Mouse (Mus musculus): ENCODE measurements around the gene Smad3. TPM values are rescaled to one million over a fixed set of nuclear protein-coding genes. Genes with fewer than 3 reads are reported as not detected.

The Smad3 gene
- polyA plus RNA-seq, 1 experiment from 2014 or later: 7.7 TPM

DNA sequence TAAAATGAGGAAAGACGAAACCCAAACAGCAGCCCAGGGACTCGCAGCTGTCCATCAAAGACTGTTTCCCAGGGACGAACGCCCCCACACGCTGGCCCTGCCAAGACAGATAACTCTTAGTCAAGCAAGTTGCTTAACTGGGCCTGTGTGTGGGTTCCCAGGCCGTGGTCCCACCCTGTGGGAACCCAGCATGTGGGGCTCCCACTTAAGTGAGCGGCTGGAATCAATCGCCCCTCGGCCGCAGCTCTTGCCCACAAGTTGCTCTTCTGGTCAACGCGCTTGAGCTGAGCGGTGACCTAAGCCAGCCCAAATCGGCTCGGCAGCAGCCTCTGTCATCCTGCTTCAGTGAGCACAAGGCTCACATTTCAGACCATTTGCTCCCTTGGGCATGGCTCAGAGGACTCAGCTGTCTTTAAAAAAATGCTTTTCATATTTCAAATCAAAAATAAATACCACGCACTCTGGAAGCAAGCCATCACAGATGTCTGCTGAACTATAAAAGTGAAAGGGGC is 55.2 kb downstream of the Smad3 start:
- 56% methylated on average over 16 of the region's 16 CpGs for WGBS

DNA sequence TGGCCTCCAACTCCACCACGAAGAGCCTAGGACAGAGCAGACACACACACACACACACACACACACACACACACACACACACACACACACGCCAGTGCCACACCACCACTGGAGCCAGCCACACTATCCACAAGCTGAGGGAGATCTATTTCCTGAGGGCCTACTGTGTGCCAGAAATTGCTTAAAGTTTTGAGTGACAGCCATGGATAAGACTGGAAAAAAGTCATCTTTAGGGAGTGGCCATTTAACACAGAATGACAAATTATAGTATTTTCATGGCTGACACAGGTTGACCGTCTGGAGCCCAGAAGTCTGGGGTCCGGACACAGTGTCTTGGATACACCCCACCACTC is 55.9 kb downstream of the Smad3 start:
- Histone ChIP-seq H3K27me3 (replicated peaks; ENCODE audit: control insufficient read depth, insufficient read depth, low read length) (no peaks in the 10 kb centered on the region), H3K36me3 (ENCODE audit: control insufficient read depth, insufficient read depth, low read length) (no peaks in the 10 kb centered on the region), H3K9me3 (ENCODE audit: control insufficient read depth, low read length) (no peaks in the 10 kb centered on the region), H3K27ac (ENCODE audit: low read depth, low read length) (no peak overlapping the region), H3K4me3 (ENCODE audit: low read length) (no peak overlapping the region), H3K4me1 (ENCODE audit: control insufficient read depth, insufficient read depth, low read depth, low read length) (peaks cover 25% of the 10 kb centered on the region), H3K9ac (ENCODE audit: low read depth, low read length) (no peak overlapping the region), H3K4me2 (ENCODE audit: low read length) (no peak overlapping the region)
- ATAC-seq: no peak
- WGBS: 88% methylated on average over 4 of the region's 4 CpGs

More for the DNA sequence above, 55.2 kb downstream of the Smad3 start:
- no peak overlapping the region for H3K27ac ChIP-seq (ENCODE audit: low read depth, low read length)
- no peak overlapping the region for H3K4me3 ChIP-seq (ENCODE audit: low read length)
- H3K9ac ChIP-seq (ENCODE audit: low read depth, low read length): no peak overlapping the region
- peaks cover 23% of the 10 kb centered on the region for H3K4me1 ChIP-seq (ENCODE audit: control insufficient read depth, insufficient read depth, low read depth, low read length)
- H3K9me3 ChIP-seq (ENCODE audit: control insufficient read depth, low read length): no peaks in the 10 kb centered on the region
- H3K36me3 ChIP-seq (ENCODE audit: control insufficient read depth, insufficient read depth, low read length): no peaks in the 10 kb centered on the region
- H3K4me2 ChIP-seq (ENCODE audit: low read length): no peak overlapping the region
- no peaks in the 10 kb centered on the region for H3K27me3 ChIP-seq (replicated peaks; ENCODE audit: control insufficient read depth, insufficient read depth, low read length)
- ATAC-seq: no peak

DNA sequence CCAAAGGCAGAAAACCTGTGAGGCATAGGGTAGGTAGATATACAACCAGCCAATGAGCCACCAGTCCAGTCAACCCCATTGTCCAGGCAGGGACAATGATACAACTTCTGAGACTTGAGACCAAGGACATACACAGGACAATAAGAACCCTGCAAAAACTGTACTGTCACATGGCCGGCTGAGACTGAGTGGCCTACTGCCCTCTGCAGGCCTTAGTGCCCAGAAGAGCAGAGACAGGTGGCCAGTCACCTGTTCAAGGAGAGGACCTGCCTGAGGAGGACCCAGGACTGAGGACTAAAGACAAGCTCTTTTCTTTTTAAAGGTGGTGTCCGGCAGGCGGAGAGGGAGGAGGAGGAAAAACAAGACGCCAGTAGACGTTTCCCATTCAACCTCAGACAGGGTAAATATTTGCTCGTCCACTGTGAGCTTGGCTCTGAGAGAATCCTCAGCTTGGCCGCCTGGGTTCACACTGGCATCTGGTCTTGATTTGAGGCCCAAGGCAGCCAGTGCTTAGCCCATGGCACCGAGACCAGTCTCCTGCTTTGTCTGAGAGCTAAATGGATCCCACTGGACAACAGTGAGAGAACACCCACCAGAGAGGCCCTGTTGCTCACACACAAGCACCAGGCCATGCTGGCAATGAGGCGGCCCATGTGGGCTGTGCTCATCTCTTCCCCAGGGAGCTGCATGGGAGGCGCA is 56.4 kb downstream of the Smad3 start:
- H3K9ac ChIP-seq (ENCODE audit: low read depth, low read length): no peak overlapping the region
- H3K9me3 ChIP-seq (ENCODE audit: control insufficient read depth, low read length): no peaks in the 10 kb centered on the region
- ATAC-seq: no peak
- 83% methylated on average over 10 of the region's 10 CpGs for WGBS
- no peaks in the 10 kb centered on the region for H3K27me3 ChIP-seq (replicated peaks; ENCODE audit: control insufficient read depth, insufficient read depth, low read length)
- H3K4me2 ChIP-seq (ENCODE audit: low read length): no peak overlapping the region
- no peak overlapping the region for H3K27ac ChIP-seq (ENCODE audit: low read depth, low read length)
- H3K4me3 ChIP-seq (ENCODE audit: low read length): no peak overlapping the region
- no peaks in the 10 kb centered on the region for H3K36me3 ChIP-seq (ENCODE audit: control insufficient read depth, insufficient read depth, low read length)
- H3K4me1 ChIP-seq (ENCODE audit: control insufficient read depth, insufficient read depth, low read depth, low read length): peaks cover 25% of the 10 kb centered on the region

DNA sequence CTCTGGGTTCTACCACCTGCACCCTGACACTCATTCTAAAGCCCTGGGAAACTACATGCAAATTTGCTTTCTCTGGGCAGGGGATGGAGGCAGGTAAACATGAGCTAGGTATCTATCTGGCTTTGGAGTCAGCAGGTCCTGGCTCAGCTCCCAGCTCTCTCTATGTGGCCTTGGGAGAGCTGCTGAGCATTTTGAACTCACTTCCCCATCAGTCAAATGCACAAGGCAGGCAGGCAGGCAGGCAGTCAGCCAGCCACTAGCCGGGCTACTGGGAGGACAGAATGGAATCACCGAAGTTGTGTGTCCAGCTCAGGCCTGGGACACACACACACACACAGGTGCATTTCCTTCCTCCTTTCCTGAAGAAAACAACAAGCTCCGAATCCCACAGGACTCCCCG is 58.6 kb downstream of the Smad3 start:
- ATAC-seq: no peak
- Histone ChIP-seq H3K9me3 (ENCODE audit: control insufficient read depth, low read length) (no peaks in the 10 kb centered on the region), H3K9ac (ENCODE audit: low read depth, low read length) (no peak overlapping the region), H3K4me2 (ENCODE audit: low read length) (no peak overlapping the region), H3K36me3 (ENCODE audit: control insufficient read depth, insufficient read depth, low read length) (no peaks in the 10 kb centered on the region), H3K27me3 (replicated peaks; ENCODE audit: control insufficient read depth, insufficient read depth, low read length) (no peaks in the 10 kb centered on the region), H3K4me1 (ENCODE audit: control insufficient read depth, insufficient read depth, low read depth, low read length) (peaks cover 21% of the 10 kb centered on the region), H3K27ac (ENCODE audit: low read depth, low read length) (no peak overlapping the region), H3K4me3 (ENCODE audit: low read length) (no peak overlapping the region)
- WGBS: 62% methylated on average over 4 of the region's 4 CpGs

DNA sequence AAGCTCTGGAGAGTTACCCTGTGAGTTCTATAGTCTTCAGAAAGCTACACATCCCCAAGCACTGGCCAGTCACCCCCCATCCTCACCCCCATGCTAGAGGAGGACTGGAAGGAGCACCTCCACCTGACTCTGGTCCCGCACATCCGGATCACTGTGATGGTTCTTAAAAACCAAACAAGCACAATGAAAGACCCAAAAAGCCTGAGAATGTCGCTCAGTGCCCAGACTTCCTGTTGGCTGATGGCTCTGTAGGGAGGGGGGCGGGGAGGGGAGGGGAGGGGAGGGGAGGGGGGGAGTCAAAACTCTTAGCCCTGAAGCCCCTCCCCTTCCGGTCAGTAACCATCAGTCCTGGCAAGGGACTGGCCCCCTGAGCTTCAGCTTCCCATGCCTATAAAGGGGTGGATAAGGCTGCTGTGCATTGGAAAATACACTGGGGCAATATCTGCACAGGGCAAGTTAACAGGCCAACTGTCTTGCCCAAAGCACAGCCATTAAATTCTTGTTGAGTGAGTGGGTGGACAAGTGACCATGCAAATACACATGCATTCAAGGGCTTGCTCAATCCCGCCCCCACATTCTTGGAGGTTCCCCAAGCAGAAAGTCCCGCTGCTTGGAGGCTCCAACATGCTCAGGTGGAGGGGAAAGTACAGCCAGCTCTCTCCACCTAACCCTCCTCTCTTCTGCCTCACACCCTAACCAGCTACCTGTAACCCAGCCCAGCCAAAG is 59.3 kb downstream of the Smad3 start:
- 0 out of 2 replicates have a peak, but pooled peaks have one; percentile 16 for ATAC-seq
- no peaks in the 10 kb centered on the region for H3K9me3 ChIP-seq (ENCODE audit: control insufficient read depth, low read length)
- H3K27me3 ChIP-seq (replicated peaks; ENCODE audit: control insufficient read depth, insufficient read depth, low read length): no peaks in the 10 kb centered on the region
- H3K4me1 ChIP-seq (ENCODE audit: control insufficient read depth, insufficient read depth, low read depth, low read length): peaks cover 21% of the 10 kb centered on the region
- WGBS: 68% methylated on average over 5 of the region's 7 CpGs
- no peaks in the 10 kb centered on the region for H3K36me3 ChIP-seq (ENCODE audit: control insufficient read depth, insufficient read depth, low read length)
- H3K4me3 ChIP-seq (ENCODE audit: low read length): no peak overlapping the region
- H3K27ac ChIP-seq (ENCODE audit: low read depth, low read length): no peak overlapping the region
- no peak overlapping the region for H3K9ac ChIP-seq (ENCODE audit: low read depth, low read length)
- H3K4me2 ChIP-seq (ENCODE audit: low read length): no peak overlapping the region

DNA sequence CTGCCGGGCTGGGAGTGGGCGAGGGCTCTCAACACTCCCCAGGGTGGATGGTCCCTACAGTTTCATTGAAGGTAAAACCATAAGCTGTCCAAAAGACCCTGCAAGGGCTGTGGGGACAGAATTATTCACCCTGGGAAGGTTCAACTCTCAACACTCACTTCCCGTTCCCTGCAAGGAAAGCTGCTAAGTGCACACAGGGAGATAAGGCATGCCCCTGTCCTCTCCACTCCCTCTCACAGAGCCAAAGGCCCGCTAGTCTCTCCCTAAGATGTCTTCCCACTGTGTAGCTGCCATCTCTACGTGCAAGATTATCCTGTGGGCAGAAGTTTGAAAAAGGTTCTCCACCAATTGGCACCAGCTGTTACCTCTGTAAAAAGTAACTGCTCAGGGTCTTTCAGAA is 60.2 kb downstream of the Smad3 start:
- H3K27me3 ChIP-seq (replicated peaks; ENCODE audit: control insufficient read depth, insufficient read depth, low read length): no peaks in the 10 kb centered on the region
- H3K9me3 ChIP-seq (ENCODE audit: control insufficient read depth, low read length): no peaks in the 10 kb centered on the region
- H3K4me2 ChIP-seq (ENCODE audit: low read length): no peak overlapping the region
- no peak for ATAC-seq
- no peaks in the 10 kb centered on the region for H3K36me3 ChIP-seq (ENCODE audit: control insufficient read depth, insufficient read depth, low read length)
- H3K4me3 ChIP-seq (ENCODE audit: low read length): no peak overlapping the region
- WGBS: 46% methylated on average over 5 of the region's 5 CpGs
- H3K4me1 ChIP-seq (ENCODE audit: control insufficient read depth, insufficient read depth, low read depth, low read length): peaks cover 19% of the 10 kb centered on the region
- no peak overlapping the region for H3K27ac ChIP-seq (ENCODE audit: low read depth, low read length)
- no peak overlapping the region for H3K9ac ChIP-seq (ENCODE audit: low read depth, low read length)

DNA sequence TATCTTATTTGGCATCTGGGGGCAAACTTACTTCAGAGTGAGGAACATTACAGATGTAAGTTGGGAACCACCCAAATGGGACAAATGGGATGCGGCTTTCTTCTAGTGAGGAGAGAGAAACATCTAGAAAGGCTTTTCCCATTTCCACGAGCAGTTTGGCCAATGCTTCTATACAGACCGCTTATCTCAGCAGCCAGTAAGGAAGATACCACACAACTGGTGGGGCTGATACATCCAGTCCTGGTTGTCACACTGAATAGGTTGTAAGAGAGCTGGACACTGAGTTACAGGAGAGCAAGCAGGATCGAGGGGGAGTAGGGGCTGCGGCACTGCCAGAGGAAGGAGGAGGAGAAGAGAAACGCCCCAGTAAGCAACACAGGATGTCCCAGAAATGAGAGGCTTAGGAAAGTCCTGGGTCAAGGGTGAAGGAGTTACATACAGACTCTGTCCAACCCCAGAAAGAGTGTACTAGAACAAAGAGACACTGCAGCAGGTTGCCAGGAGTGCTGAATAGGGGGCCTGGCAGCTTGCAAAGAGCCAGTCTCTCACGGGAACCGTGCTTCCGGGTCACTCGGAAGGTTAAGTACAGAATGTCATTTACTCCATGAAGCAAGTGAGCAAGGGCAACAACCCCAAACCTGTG is 61.2 kb downstream of the Smad3 start:
- H3K27ac ChIP-seq (ENCODE audit: low read depth, low read length): no peak overlapping the region
- ATAC-seq: 0 out of 2 replicates have a peak, but pooled peaks have one; percentile 30
- no peak overlapping the region for H3K4me3 ChIP-seq (ENCODE audit: low read length)
- 21% methylated on average over 10 of the region's 10 CpGs for WGBS
- H3K9ac ChIP-seq (ENCODE audit: low read depth, low read length): no peak overlapping the region
- H3K4me1 ChIP-seq (ENCODE audit: control insufficient read depth, insufficient read depth, low read depth, low read length): peaks cover 15% of the 10 kb centered on the region
- H3K4me2 ChIP-seq (ENCODE audit: low read length): no peak overlapping the region
- H3K36me3 ChIP-seq (ENCODE audit: control insufficient read depth, insufficient read depth, low read length): no peaks in the 10 kb centered on the region
- no peaks in the 10 kb centered on the region for H3K9me3 ChIP-seq (ENCODE audit: control insufficient read depth, low read length)
- H3K27me3 ChIP-seq (replicated peaks; ENCODE audit: control insufficient read depth, insufficient read depth, low read length): no peaks in the 10 kb centered on the region

DNA sequence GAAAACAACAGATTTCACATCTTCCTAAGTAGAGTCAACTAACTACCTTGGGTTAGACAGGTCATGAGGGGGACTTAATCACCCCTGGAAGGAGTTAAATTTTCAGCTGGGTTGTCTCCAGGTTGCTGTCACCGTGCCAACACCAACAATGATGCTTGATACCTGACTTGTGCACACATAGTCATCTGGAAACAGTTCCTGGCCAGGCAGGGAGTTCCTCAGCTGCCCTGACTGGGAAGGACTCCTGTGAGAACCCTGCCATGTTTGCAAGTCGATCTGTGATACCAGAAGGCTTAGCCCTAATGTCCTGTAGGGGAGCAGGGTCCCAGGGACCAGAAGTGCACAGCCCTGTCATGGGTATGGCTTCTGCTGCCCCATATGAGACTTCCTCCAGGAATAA is 65.8 kb downstream of the Smad3 start:
- H3K27ac ChIP-seq (ENCODE audit: low read depth, low read length): no peak overlapping the region
- H3K9me3 ChIP-seq (ENCODE audit: control insufficient read depth, low read length): no peaks in the 10 kb centered on the region
- WGBS: 74% methylated on average over 2 of the region's 2 CpGs
- no peak overlapping the region for H3K4me2 ChIP-seq (ENCODE audit: low read length)
- H3K4me1 ChIP-seq (ENCODE audit: control insufficient read depth, insufficient read depth, low read depth, low read length): peaks cover 6% of the 10 kb centered on the region
- H3K4me3 ChIP-seq (ENCODE audit: low read length): no peak overlapping the region
- no peaks in the 10 kb centered on the region for H3K36me3 ChIP-seq (ENCODE audit: control insufficient read depth, insufficient read depth, low read length)
- no peaks in the 10 kb centered on the region for H3K27me3 ChIP-seq (replicated peaks; ENCODE audit: control insufficient read depth, insufficient read depth, low read length)
- H3K9ac ChIP-seq (ENCODE audit: low read depth, low read length): no peak overlapping the region
- ATAC-seq: no peak

DNA sequence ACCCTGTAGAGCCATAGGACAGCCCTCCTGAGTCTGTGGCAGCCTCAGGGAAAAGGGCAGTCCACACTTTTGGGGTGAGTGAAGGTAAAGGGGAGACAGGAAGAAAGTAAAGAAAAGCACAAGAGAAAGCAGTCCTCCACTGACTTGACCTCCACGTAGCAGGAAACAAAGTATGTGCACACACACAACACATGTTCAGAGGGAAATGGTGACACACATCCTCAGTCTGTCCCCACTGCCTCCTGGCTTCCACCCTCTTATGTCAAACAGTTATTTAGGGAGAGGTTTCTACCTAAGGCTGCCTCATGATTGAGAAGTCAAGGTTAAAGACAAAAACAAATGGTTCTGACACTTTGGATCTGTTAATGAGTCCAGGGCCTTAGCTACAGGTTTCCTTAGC is 67.3 kb downstream of the Smad3 start:
- H3K36me3 ChIP-seq (ENCODE audit: control insufficient read depth, insufficient read depth, low read length): no peaks in the 10 kb centered on the region
- no peak overlapping the region for H3K4me2 ChIP-seq (ENCODE audit: low read length)
- H3K4me1 ChIP-seq (ENCODE audit: control insufficient read depth, insufficient read depth, low read depth, low read length): no peaks in the 10 kb centered on the region
- H3K9ac ChIP-seq (ENCODE audit: low read depth, low read length): no peak overlapping the region
- ATAC-seq: no peak
- no peaks in the 10 kb centered on the region for H3K9me3 ChIP-seq (ENCODE audit: control insufficient read depth, low read length)
- no peak overlapping the region for H3K27ac ChIP-seq (ENCODE audit: low read depth, low read length)
- H3K27me3 ChIP-seq (replicated peaks; ENCODE audit: control insufficient read depth, insufficient read depth, low read length): no peaks in the 10 kb centered on the region
- no peak overlapping the region for H3K4me3 ChIP-seq (ENCODE audit: low read length)
- 85% methylated on average over 1 of the region's 1 CpGs for WGBS

Data from hindbrain, embryonic 16.5 days (tissue).